Mouse (Mus musculus) embryonic facial prominence, embryonic 11.5 days (tissue): ENCODE results near the gene Coro6. TPM values are rescaled to one million over a fixed set of nuclear protein-coding genes. Genes with fewer than 3 reads are reported as not detected.

Source experiments
- ATAC-seq: fragments of 200-750 bp; cut with Nextera tagmentation; replicated peaks from 2 replicates; pipeline ENCODE4 v1.8.0; 2017; ENCODE audit warnings: low read depth; ENCODE audit not compliant: insufficient number of reproducible peaks, low FRiP score, low TSS enrichment
- DNase-seq: peaks from one replicate; pipeline ENCODE4 v3.0.0-alpha.2; 2015; ENCODE audit warnings: low spot score
- H3K27ac ChIP-seq: fragments of 300-500 bp; sonication (generic); replicated peaks from 2 replicates; pipeline ENCODE4 v1.5.1; 2014; ENCODE audit warnings: mild to moderate bottlenecking, low read depth, low read length, control low read depth
- H3K27me3 ChIP-seq: fragments of 300-500 bp; sonication (generic); 2 replicates; pipeline ENCODE4 v1.6.1; 2014; ENCODE audit warnings: mild to moderate bottlenecking, low read length, moderate library complexity, mixed read lengths; ENCODE audit not compliant: control insufficient read depth, insufficient read depth
- H3K36me3 ChIP-seq: fragments of 300-500 bp; sonication (generic); replicated peaks from 2 replicates; pipeline ENCODE4 v1.6.1; 2014; ENCODE audit warnings: low read depth, mild to moderate bottlenecking, low read length, moderate library complexity, mixed read lengths; ENCODE audit not compliant: control insufficient read depth, insufficient read depth
- H3K4me1 ChIP-seq: fragments of 300-500 bp; sonication (generic); 2 replicates; pipeline ENCODE4 v1.6.1; 2014; ENCODE audit warnings: low read length, mixed read lengths; ENCODE audit not compliant: control insufficient read depth, insufficient read depth
- H3K4me2 ChIP-seq: fragments of 300-500 bp; sonication (generic); 2 replicates; pipeline ENCODE4 v1.6.1; 2014; ENCODE audit warnings: low read depth, mild to moderate bottlenecking, control low read depth, low read length, moderate library complexity
- H3K4me3 ChIP-seq: fragments of 300-500 bp; sonication (generic); 2 replicates; pipeline ENCODE4 v1.5.1; 2014; ENCODE audit warnings: low read depth, low read length, control low read depth
- H3K9ac ChIP-seq: fragments of 300-500 bp; sonication (generic); replicated peaks from 2 replicates; pipeline ENCODE4 v1.6.1; 2014; ENCODE audit warnings: mild to moderate bottlenecking, control low read depth, low read length
- H3K9me3 ChIP-seq: fragments of 300-500 bp; sonication (generic); replicated peaks from 2 replicates; pipeline ENCODE4 v1.6.1; 2016; ENCODE audit warnings: mild to moderate bottlenecking, low read length, inconsistent platforms, mixed read lengths; ENCODE audit not compliant: control insufficient read depth
- WGBS: fragments of 180-500 bp; shearing (Covaris S2); extraction: QIAGEN DNeasy Blood & Tissue Kit; methylation state at CpG from one replicate; pipeline ENCODE4 v1.1.7; 2014; 5-methylcytosine and 5-hydroxymethylcytosine counted together
- polyA plus RNA-seq: library from polyadenylated mRNA; unstranded; fragments of >200 nt; fragmentation: Nextera tagmentation; extraction: Ambion mirVana; gene quantifications from 2 replicates; pipeline ENCODE4 v1.2.1, GENCODE M21; 2014

Coro6 gene
- polyA plus RNA-seq, result 0.25 and 0.43 TPM in 2 replicates

- DNase-seq (peak; percentile 65), ATAC-seq (peak; percentile 49)
- no peaks in the 10 kb centered on the region for H3K9me3 ChIP-seq
- no peaks in the 10 kb centered on the region for H3K36me3 ChIP-seq
- peaks cover 43% of the 10 kb centered on the region for H3K27me3 ChIP-seq
- H3K4me1 ChIP-seq, result peaks cover 3% of the 10 kb centered on the region
- peak within 1 kb of the TSS; percentile 57 for H3K9ac ChIP-seq
- H3K4me3 ChIP-seq, result peak within 1 kb of the TSS; percentile 50
- WGBS, result under 1% methylated on average over 66 of the region's 73 CpGs
- no peak within 1 kb of the TSS for H3K27ac ChIP-seq
- H3K4me2 ChIP-seq, result peak within 1 kb of the TSS; percentile 99
Observed at GRCm38 (mm10) chr11:77462283-77463100, at the start of gene Coro6. TSS of gene Coro6 (plus strand) at chr11:77462411.

- Histone ChIP-seq H3K4me1 (no peaks in the 10 kb centered on the region), H3K4me3 (no peak overlapping the region), H3K4me2 (no peak overlapping the region), H3K36me3 (no peaks in the 10 kb centered on the region), H3K27me3 (no peaks in the 10 kb centered on the region), H3K9me3 (no peaks in the 10 kb centered on the region), H3K27ac (no peak overlapping the region), H3K9ac (no peak overlapping the region)
- ATAC-seq (no peak), DNase-seq (no peak)
- WGBS, result 73% methylated on average over 2 of the region's 2 CpGs
Observed at GRCm38 (mm10) chr11:77414141-77414839, 47.9 kb upstream of the Coro6 start.

GRCm38 (mm10) chr11:77416212-77417000, 45.8 kb upstream of the Coro6 start:
- Histone ChIP-seq H3K36me3 (no peaks in the 10 kb centered on the region), H3K9me3 (no peaks in the 10 kb centered on the region), H3K9ac (no peak overlapping the region), H3K4me3 (no peak overlapping the region), H3K4me2 (no peak overlapping the region), H3K27me3 (no peaks in the 10 kb centered on the region), H3K4me1 (no peaks in the 10 kb centered on the region), H3K27ac (no peak overlapping the region)
- WGBS, result 65% methylated on average over 4 of the region's 4 CpGs
- ATAC-seq, result no peak
- DNase-seq, result peak; percentile 26

- H3K36me3 ChIP-seq, result no peaks in the 10 kb centered on the region
- whole genome bisulfite sequencing, result 92% methylated on average over 4 of the region's 4 CpGs
- no peak overlapping the region for H3K4me3 ChIP-seq
- H3K27ac ChIP-seq, result no peak overlapping the region
- DNase-seq (no peak), ATAC-seq (no peak)
- H3K9ac ChIP-seq, result no peak overlapping the region
- no peaks in the 10 kb centered on the region for H3K27me3 ChIP-seq
- H3K4me1 ChIP-seq, result no peaks in the 10 kb centered on the region
- no peak overlapping the region for H3K4me2 ChIP-seq
- no peaks in the 10 kb centered on the region for H3K9me3 ChIP-seq
Observed at GRCm38 (mm10) chr11:77418021-77418420, 44.2 kb upstream of the Coro6 start.

- no peaks in the 10 kb centered on the region for H3K9me3 ChIP-seq
- H3K4me3 ChIP-seq, result no peak overlapping the region
- no peak overlapping the region for H3K4me2 ChIP-seq
- no peaks in the 10 kb centered on the region for H3K4me1 ChIP-seq
- no peaks in the 10 kb centered on the region for H3K36me3 ChIP-seq
- no peak for ATAC-seq
- WGBS, result 85% methylated on average over 4 of the region's 4 CpGs
- H3K27ac ChIP-seq, result no peak overlapping the region
- no peak for DNase-seq
- H3K9ac ChIP-seq, result no peak overlapping the region
- no peaks in the 10 kb centered on the region for H3K27me3 ChIP-seq
Observed at GRCm38 (mm10) chr11:77423175-77423859, 38.9 kb upstream of the Coro6 start.

- H3K4me2 ChIP-seq, result no peak overlapping the region
- no peaks in the 10 kb centered on the region for H3K36me3 ChIP-seq
- no peaks in the 10 kb centered on the region for H3K4me1 ChIP-seq
- H3K9me3 ChIP-seq, result no peaks in the 10 kb centered on the region
- DNase-seq (no peak), ATAC-seq (no peak)
- no peak overlapping the region for H3K27ac ChIP-seq
- no peak overlapping the region for H3K9ac ChIP-seq
- WGBS, result 90% methylated on average over 1 of the region's 1 CpGs
- no peak overlapping the region for H3K4me3 ChIP-seq
- H3K27me3 ChIP-seq, result no peaks in the 10 kb centered on the region
Observed at GRCm38 (mm10) chr11:77428446-77428845, 33.8 kb upstream of the Coro6 start.

- no peak overlapping the region for H3K4me2 ChIP-seq
- H3K36me3 ChIP-seq, result no peaks in the 10 kb centered on the region; the same call in 1 of the 2 replicates
- DNase-seq (no peak), ATAC-seq (no peak)
- H3K9me3 ChIP-seq, result no peaks in the 10 kb centered on the region
- H3K27ac ChIP-seq, result no peak overlapping the region
- H3K27me3 ChIP-seq, result no peaks in the 10 kb centered on the region
- H3K4me3 ChIP-seq, result no peak overlapping the region
- 87% methylated on average over 2 of the region's 2 CpGs for WGBS
- no peak overlapping the region for H3K9ac ChIP-seq
- no peaks in the 10 kb centered on the region for H3K4me1 ChIP-seq
Observed at GRCm38 (mm10) chr11:77437026-77437425, 25.2 kb upstream of the Coro6 start.
